Mouse (Mus musculus) layer of hippocampus, postnatal 25 days (tissue): Measurements from ENCODE around the gene Mafg. TPM values are rescaled to one million over a fixed set of nuclear protein-coding genes. Genes with fewer than 3 reads are reported as not detected.

Experiments
- microRNA-seq, 2 experiments: library from miRNA; unstranded; fragments of <30 nt; microRNA quantifications; one replicate each; pipeline ENCODE4 v1.2.0; 2021
- total RNA-seq, 2 experiments: library from RNA; stranded (reverse); gene quantifications; 2 replicates each; pipeline ENCODE4 v1.2.3; 2021

Mafg gene
- total RNA-seq, 2 experiments from 2014 or later = 68.9 to 83.2 TPM

Small RNA genes lying within 50 kb of the gene (microRNA-seq; reads per million reads assigned to microRNA genes)
- gene Mir6936 = 0.37 to 3.2 reads per million in 2 experiments

Other genes starting within 250 kb of the Mafg start
- 10 to 100 TPM; 62.4 to 63.0 TPM for gene Nploc4, start 195.9 kb downstream of the Mafg start, total RNA-seq
- gene Tspan10, start 191.0 kb downstream of the Mafg start, total RNA-seq = 1 to 10 TPM in 1 of 2 experiments, under 1 TPM in 1; 0.32 to 6.8 TPM
- under 1 TPM; 0.56 to 0.59 TPM for gene Pde6g, start 180.1 kb downstream of the Mafg start, total RNA-seq
- gene Oxld1, start 175.5 kb downstream of the Mafg start, total RNA-seq = 10 to 100 TPM; 15.5 to 16.2 TPM
- 10 to 100 TPM; 23.6 to 26.8 TPM for gene Ccdc137, start 175.5 kb downstream of the Mafg start, total RNA-seq
- gene Arl16, start 166.0 kb downstream of the Mafg start, total RNA-seq = 10 to 100 TPM; 50.8 to 53.8 TPM
- gene Mrpl12, start 149.0 kb downstream of the Mafg start, total RNA-seq = 10 to 100 TPM; 60.9 to 72.0 TPM
- gene Slc25a10, start 141.8 kb downstream of the Mafg start, total RNA-seq = 10 to 100 TPM; 18.1 to 22.4 TPM
- under 1 TPM; 0.15 to 0.19 TPM for gene Gcgr, start 102.9 kb downstream of the Mafg start, total RNA-seq
- gene Mcrip1, start 83.9 kb downstream of the Mafg start, total RNA-seq = 10 to 100 TPM; 86.1 to 86.5 TPM
- gene Ppp1r27, start 82.5 kb downstream of the Mafg start, total RNA-seq = not detected
- gene P4hb, start 60.3 kb downstream of the Mafg start, total RNA-seq = 100 to 1,000 TPM; 127 to 136 TPM
- gene Arhgdia, start 52.0 kb downstream of the Mafg start, total RNA-seq = 100 to 1,000 TPM; 306 to 324 TPM
- 10 to 100 TPM; 61.7 to 67.4 TPM for gene Alyref, start 35.2 kb downstream of the Mafg start, total RNA-seq
- 100 to 1,000 TPM in 1 of 2 experiments, 10 to 100 TPM in 1; 87.2 to 109 TPM for gene Anapc11, start 35.2 kb downstream of the Mafg start, total RNA-seq
- gene Npb, start 25.1 kb downstream of the Mafg start, total RNA-seq = 1 to 10 TPM; 2.1 to 2.9 TPM
- 100 to 1,000 TPM; 133 to 162 TPM for gene Pcyt2, start 15.7 kb downstream of the Mafg start, total RNA-seq
- 10 to 100 TPM; 36.1 to 42.4 TPM for gene Sirt7, start 8.4 kb downstream of the Mafg start, total RNA-seq
- gene Pycr1, start 10.2 kb upstream of the Mafg start, total RNA-seq = 1 to 10 TPM; 4.3 to 4.9 TPM
- 1 to 10 TPM; 2.5 to 3.5 TPM for gene Myadml2, start 14.6 kb upstream of the Mafg start, total RNA-seq
- 1 to 10 TPM; 4.5 to 8.2 TPM for gene Notum, start 27.6 kb upstream of the Mafg start, total RNA-seq
- gene Aspscr1, start 39.4 kb upstream of the Mafg start, total RNA-seq = 10 to 100 TPM; 50.0 to 55.7 TPM
- gene Cenpx, start 80.1 kb upstream of the Mafg start, total RNA-seq = 10 to 100 TPM; 20.1 to 21.9 TPM
- 10 to 100 TPM; 47.0 to 65.2 TPM for gene Lrrc45, start 80.3 kb upstream of the Mafg start, total RNA-seq
- gene Rac3, start 87.9 kb upstream of the Mafg start, total RNA-seq = 10 to 100 TPM; 33.7 to 46.8 TPM
- gene Dcxr, start 93.7 kb upstream of the Mafg start, total RNA-seq = 10 to 100 TPM; 12.4 to 12.9 TPM
- 1 to 10 TPM; 1.5 to 1.6 TPM for gene Cbr2, start 98.5 kb upstream of the Mafg start, total RNA-seq
- 10 to 100 TPM; 19.9 to 22.8 TPM for gene Hmga1b, start 129.2 kb upstream of the Mafg start, total RNA-seq
- 10 to 100 TPM; 68.8 to 74.1 TPM for gene Rfng, start 150.6 kb upstream of the Mafg start, total RNA-seq
- gene Gps1, start 150.7 kb upstream of the Mafg start, total RNA-seq = 100 to 1,000 TPM; 147 to 153 TPM
- 10 to 100 TPM; 45.7 to 50.0 TPM for gene Dus1l, start 162.8 kb upstream of the Mafg start, total RNA-seq
- gene Fasn, start 190.9 kb upstream of the Mafg start, total RNA-seq = 100 to 1,000 TPM; 191 to 198 TPM